Mouse (Mus musculus) thymus, adult 2 months (tissue): ENCODE data around the gene Bcl2l2.

Source experiments
- CTCF ChIP-seq: fragments of 200-500 bp; IDR thresholded peaks from 2 replicates; pipeline ENCODE4 v1.5.1; 2012; ENCODE audit warnings: mild to moderate bottlenecking, control low read depth, low read length, moderate library complexity, borderline replicate concordance; ENCODE audit not compliant: control insufficient read depth, poor library complexity, insufficient read depth; ENCODE audit errors: extremely low read depth
- POLR2A ChIP-seq: fragments of 200-500 bp; IDR thresholded peaks from 2 replicates; pipeline ENCODE4 v1.6.1; 2012; ENCODE audit warnings: mild to moderate bottlenecking, low read length, control low read depth, moderate library complexity; ENCODE audit not compliant: control insufficient read depth, poor library complexity, insufficient read depth; ENCODE audit errors: extremely low read depth

DNA sequence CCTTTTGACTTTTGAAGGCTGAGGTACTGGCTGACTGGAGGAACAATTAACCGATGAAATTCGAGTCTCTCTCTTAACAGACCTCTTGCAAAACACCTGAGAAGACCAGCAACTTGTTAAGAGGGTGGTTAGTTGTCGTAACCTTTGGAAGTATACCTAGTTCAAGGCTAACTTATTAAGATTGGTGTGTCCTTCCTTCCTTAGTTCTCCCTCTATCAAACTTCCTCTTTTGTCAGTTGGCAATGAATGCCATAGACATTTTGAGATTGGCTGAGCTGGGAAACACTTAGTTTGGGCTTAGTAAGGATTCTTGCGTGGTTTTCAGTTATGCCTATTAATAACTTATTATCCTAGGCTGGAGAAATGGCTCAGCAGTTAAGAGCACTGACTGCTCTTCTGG lies 15.2 kb upstream of the Bcl2l2 start:
- no peak for TF ChIP-seq CTCF
- TF ChIP-seq POLR2A = no peak
